Mouse (Mus musculus) heart, adult 2 months (tissue): ENCODE results near the gene Xrcc1.

Source experiments
- CTCF ChIP-seq: fragments of 200-600 bp; IDR thresholded peaks from 2 replicates; pipeline ENCODE4 v1.8.1; 2022; ENCODE audit warnings: antibody characterized with exemption, mild to moderate bottlenecking, moderate library complexity
- EP300 ChIP-seq: fragments of 200-500 bp; IDR thresholded peaks from 2 replicates; pipeline ENCODE4 v1.6.1; 2011; ENCODE audit warnings: low read depth, low read length, control low read depth; ENCODE audit not compliant: insufficient read depth
- POLR2A ChIP-seq: fragments of 200-500 bp; IDR thresholded peaks from 2 replicates; pipeline ENCODE4 v1.6.1; 2011; ENCODE audit warnings: mild to moderate bottlenecking, low read depth, low read length, control low read depth; ENCODE audit not compliant: insufficient read depth

DNA sequence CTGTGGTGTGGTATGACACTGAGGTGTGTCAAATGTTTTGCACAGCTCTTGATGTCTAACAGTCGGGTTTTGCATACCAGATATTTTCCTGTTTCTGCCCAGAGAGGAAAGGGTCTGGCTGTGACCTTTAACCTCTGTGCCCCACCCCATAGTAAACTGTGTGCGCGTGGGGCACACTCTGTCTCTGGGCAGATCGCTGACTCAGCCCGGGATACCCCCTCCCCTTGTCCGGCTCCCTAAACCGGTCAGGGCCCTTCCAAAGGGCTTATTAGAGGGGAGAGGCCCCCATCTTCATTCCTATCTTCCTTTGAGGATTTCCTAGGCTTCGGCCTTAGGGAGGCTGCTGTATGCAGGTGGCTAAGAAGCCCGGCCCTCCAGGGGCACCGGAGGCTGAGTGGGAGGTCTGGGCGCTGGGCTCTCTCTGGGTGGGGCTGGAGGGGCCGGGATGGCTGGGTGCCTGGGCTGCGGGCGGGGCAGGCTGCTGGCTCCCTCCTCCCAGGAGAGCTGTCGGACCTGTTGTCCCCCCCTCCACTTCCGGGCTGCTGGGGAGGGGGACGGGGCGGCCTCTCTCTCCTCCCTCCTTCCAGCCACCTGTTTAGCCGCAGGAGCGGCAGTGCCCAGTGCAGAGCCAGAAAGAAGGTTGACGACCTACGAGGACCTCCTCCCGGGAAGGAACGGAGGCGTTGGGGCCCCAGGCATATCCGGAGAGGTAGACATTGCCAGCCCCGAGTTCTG, 64.2 kb downstream of the Xrcc1 start, which contains the start of gene Phldb3:
- TF ChIP-seq CTCF = no peak
- no peak for TF ChIP-seq POLR2A
- TF ChIP-seq EP300 = no peak
